Mouse (Mus musculus) small intestine, adult 2 months (tissue): ENCODE data around the gene Zfp442. TPM values are rescaled to one million over a fixed set of nuclear protein-coding genes. Genes with fewer than 3 reads are reported as not detected.
"Not testable (repeated sequence)": the region's sequence is repeated elsewhere in the genome, so short reads cannot be mapped to it uniquely, and the experiment has no call there.

Experiments used
- H3K27ac ChIP-seq: fragments of 200-500 bp; 2 replicates; pipeline ENCODE4 v1.5.1; 2012; ENCODE audit warnings: low read depth, low read length, control low read depth, inconsistent platforms; ENCODE audit not compliant: insufficient read depth
- H3K27me3 ChIP-seq: fragments of 200-500 bp; 2 replicates; pipeline ENCODE4 v1.6.1; 2012; ENCODE audit warnings: mild to moderate bottlenecking, moderate library complexity, low read length, inconsistent platforms; ENCODE audit not compliant: control insufficient read depth, insufficient read depth
- H3K36me3 ChIP-seq: fragments of 200-500 bp; 2 replicates; pipeline ENCODE4 v1.6.1; 2012; ENCODE audit warnings: mild to moderate bottlenecking, low read length, control low read depth, inconsistent platforms; ENCODE audit not compliant: control insufficient read depth, insufficient read depth
- H3K4me1 ChIP-seq: fragments of 200-500 bp; 2 replicates; pipeline ENCODE4 v1.6.1; 2012; ENCODE audit warnings: low read length, inconsistent platforms, mixed read lengths; ENCODE audit not compliant: control insufficient read depth, insufficient read depth, insufficient read length
- H3K4me3 ChIP-seq: fragments of 200-500 bp; 2 replicates; pipeline ENCODE4 v1.5.1; 2012; ENCODE audit warnings: low read depth, mild to moderate bottlenecking, control low read depth, inconsistent platforms, low read length, moderate library complexity
- CTCF ChIP-seq: fragments of 200-500 bp; IDR thresholded peaks from 2 replicates; pipeline ENCODE4 v1.5.1; 2012; ENCODE audit warnings: low read depth, mild to moderate bottlenecking, control low read depth, inconsistent platforms, low read length, moderate library complexity, mixed read lengths; ENCODE audit not compliant: insufficient replicate concordance, insufficient read length; ENCODE audit errors: extremely low read depth
- POLR2A ChIP-seq: fragments of 200-500 bp; IDR thresholded peaks from 2 replicates; pipeline ENCODE4 v1.6.1; 2012; ENCODE audit warnings: low read depth, mild to moderate bottlenecking, control low read depth, inconsistent platforms, low read length, moderate library complexity
- WGBS: fragments of 180-500 bp; shearing (Covaris S2); methylation state at CpG from one replicate; pipeline ENCODE4 v1.1.7; 2018; 5-methylcytosine and 5-hydroxymethylcytosine counted together
- polyA plus RNA-seq: library from polyadenylated mRNA; depleted of rRNA; stranded (reverse); fragments of >200 nt; gene quantifications from 2 replicates; pipeline ENCODE4 v1.2.3, GENCODE M21; 2012; rRNA removed

The Zfp442 gene
- polyA plus RNA-seq: 0.04 and 0.06 TPM in 2 replicates

DNA sequence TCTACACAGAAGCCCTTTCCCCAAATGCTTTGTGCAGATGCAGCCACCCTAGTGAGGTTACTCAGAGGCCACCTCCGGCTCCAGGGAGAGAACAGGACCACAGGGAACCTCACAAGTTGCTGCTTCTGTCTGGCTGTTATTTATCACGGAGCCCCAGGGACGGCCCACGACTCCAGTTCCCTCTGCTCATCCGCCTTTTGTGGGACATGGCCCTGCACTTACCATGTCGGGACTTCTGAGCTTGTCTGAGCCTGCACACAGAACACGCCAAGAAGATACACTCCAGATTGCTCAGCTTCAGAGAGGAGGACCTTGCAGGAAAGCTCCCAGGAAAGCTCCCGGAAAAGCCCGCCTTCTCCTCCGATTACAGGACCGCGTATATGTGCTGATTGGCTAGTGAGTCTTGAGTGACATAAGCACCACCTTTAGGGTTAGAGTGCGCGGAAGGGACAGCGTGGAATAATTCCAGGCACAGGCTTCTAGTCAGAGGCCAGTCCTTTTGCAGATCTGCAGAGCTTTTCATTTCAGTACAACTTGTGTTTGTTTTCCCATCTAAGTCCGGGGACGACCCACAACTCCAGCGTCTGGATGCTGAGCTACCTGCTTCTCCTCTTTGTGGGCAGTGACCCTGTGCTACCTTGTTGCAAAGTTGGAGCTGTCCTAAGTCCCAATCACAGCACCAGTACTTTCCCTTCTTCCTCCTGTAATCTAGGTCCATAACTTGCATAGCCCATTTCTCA lies at the start of gene Zfp442:
Zfp442 (minus strand) TSS at position 307 of the 740 bp plus-strand sequence.
- not testable (repeated sequence) for H3K27me3 ChIP-seq, H3K4me1 ChIP-seq, H3K36me3 ChIP-seq
- Histone ChIP-seq H3K4me3 (peak within 1 kb of the TSS; percentile 81), H3K27ac (peak within 1 kb of the TSS; percentile 47; the same call in 1 of the 2 replicates)
- WGBS: under 1% methylated on average over 18 of the region's 18 CpGs

DNA sequence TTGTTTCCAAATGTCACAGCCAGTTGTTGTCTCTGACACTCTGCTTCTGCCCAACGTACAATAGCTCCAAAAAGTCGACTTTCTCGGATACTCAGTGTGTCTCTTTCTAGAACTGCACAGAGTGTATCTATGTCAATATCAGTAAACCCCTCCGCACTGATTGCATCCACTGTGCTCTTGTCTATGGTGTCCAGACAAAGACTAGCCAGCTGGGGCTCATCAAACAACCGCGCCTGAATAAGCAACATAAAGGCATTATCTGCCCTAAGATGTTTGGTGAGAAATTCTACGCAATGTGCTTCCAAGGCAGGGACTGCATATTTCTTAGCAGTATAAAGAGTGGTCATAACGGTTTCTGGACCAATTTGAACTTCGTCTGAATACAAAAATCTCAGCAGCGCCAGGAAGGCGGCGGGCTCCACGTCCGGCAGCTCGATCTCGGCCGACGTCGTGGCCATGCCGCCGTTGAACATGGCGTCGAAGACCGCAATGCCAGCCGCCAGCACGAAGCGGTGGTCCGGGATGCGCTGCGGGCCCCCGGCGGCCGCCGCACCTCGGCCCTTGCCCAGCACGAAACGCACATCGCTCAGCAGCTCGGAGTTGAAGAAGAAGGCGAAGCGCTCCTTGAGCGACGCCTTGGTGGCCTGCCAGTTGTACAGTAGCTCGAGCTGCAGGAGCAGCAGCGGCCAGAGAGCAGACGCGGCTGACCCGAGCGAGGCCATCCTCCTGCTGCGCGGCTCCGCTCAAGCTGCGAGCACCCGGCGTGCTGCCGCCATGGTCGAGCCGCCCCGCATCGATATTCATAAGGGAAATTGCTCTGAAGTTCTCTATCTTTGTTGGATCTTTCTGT lies 49.1 kb upstream of the Zfp442 start:
- H3K4me3 ChIP-seq, H3K27ac ChIP-seq, H3K36me3 ChIP-seq, H3K27me3 ChIP-seq, H3K4me1 ChIP-seq: not testable (repeated sequence)
- whole genome bisulfite sequencing: 41% methylated on average over 60 of the region's 60 CpGs

DNA sequence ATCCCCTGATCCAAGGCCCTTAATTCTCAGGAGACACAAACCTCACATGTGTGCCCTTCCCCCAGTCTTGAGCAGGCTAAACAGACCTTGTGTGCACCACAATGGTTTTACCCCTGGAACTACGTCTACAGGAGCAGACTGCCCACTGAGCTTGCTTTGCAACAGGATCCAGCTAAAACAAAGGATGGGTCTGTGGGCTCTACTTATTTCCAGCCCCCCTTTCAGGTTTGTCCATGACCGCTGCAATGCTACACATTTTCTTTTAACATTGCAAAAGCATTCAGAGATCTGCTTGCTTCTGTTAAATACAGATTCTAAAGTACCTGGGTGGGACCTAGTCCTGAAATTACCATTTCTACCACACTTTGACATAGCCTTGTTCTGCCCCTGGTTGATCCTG lies 41.7 kb upstream of the Zfp442 start:
- Histone ChIP-seq H3K4me3 (no peak overlapping the region), H3K27ac (no peak overlapping the region), H3K27me3 (no peaks in the 10 kb centered on the region), H3K36me3 (no peaks in the 10 kb centered on the region), H3K4me1 (no peaks in the 10 kb centered on the region)
- 85% methylated on average over 2 of the region's 2 CpGs for WGBS
- TF ChIP-seq POLR2A: no peak
- TF ChIP-seq CTCF: no peak

DNA sequence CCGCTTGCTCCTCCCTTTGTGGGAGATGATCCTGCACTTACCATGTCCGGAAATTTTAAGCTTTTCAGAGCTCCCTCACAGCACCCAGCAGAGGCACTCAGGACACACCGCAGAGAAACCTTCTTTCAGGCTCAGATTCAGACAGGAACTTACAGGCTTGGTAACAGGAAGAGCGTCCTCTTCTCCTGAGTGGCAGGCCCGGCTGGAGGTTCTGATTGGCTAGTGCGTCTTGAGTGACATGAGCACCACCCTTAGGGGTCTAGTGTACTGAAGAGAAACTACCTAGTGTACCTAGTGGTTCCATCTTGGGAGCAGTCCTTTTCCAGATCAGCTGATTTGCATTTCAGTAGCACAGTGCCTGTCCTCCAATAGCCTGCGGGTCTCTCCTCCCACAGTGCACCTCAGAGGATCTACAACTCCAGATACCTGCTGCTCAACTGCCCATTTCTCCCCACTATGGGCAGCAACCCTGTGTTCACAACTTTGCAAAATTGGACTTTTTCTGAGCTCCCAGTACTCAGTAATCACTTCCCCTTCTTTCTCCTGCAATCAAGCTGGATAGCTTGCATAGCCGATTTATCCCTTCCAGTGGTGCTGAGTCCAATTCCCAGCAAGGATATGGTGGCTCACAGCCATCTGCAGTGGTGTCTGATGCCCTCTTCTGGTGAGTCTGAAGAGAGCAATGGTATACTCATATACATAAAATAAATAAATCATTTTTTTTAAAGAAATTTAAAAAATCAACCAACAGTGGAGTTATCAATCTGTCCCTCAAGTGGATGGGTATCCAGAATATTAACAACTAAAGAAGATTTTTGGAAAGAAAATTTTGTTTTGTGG lies 33.9 kb upstream of the Zfp442 start, which contains the start of gene Zfp345:
Zfp345 (minus strand) TSS at position 153 of the 840 bp plus-strand sequence.
- not testable (repeated sequence) for H3K27me3 ChIP-seq, H3K4me3 ChIP-seq, H3K27ac ChIP-seq, H3K4me1 ChIP-seq, H3K36me3 ChIP-seq
- WGBS: 73% methylated on average over 8 of the region's 8 CpGs

DNA sequence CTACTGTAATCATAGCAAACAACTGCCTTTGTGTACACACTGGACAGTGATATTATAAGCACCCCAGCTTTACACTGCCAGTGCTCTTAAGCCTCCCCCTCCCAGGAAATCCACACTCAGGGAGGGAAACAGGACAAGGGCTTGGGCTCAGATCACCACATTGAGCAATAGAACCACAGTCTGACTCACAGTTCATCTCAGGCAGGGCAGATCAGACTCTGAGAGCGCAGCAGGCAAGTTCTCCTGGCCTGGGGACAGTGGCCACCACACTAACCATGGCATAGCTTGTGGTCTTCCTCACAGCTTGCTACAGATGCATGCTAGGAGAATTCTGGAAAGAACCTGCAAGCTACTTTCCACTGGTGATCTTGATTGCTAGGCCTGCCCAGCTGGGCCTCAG lies 12.2 kb downstream of the Zfp442 start:
- not testable (repeated sequence) for H3K4me3 ChIP-seq, H3K4me1 ChIP-seq, H3K27me3 ChIP-seq, H3K36me3 ChIP-seq, H3K27ac ChIP-seq
- 93% methylated on average over 1 of the region's 1 CpGs for WGBS

DNA sequence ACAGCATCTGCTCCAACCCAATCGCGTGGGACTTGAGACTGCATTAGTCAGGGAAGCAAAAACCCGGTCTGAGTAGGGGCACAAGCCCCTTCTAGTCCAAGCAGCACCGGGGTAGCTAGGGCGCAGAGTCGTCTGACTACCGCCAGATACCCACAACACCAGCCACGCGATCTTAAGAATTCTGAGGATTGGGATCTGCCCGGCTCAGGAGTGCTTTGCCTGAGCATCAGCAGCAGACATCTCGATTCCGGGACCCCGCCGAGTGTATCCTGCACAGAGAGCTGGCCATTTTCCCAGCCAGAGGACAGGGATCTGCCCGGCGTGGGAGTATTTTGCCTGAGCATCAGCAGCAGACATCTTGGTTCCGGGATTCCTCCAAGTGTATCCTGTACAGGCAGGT lies 39.1 kb downstream of the Zfp442 start:
- 92% methylated on average over 17 of the region's 17 CpGs for WGBS
- not testable (repeated sequence) for H3K36me3 ChIP-seq, H3K4me3 ChIP-seq, H3K4me1 ChIP-seq, H3K27me3 ChIP-seq, H3K27ac ChIP-seq

DNA sequence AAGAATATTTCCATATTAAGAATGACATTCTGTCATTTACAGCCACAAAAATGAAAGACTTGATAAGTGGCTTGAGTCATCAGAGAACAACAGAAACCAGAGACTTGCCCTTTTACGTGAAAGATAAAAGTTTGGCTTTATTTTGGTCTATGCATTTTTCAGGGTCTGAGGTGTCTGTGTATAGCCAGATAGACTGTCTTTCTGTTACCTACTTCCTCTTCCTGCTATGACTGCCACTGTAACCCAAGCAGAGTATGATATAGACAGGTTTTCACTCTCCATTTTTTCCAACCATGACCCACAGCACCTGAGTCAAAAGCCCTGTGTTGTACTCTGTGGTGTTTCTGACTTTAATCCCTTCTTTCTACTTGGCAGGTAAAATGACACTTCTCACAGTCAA lies 61.1 kb downstream of the Zfp442 start:
- Histone ChIP-seq H3K4me1 (no peaks in the 10 kb centered on the region), H3K36me3 (no peaks in the 10 kb centered on the region), H3K27me3 (no peaks in the 10 kb centered on the region), H3K4me3 (no peak overlapping the region), H3K27ac (no peak overlapping the region)
- TF ChIP-seq POLR2A: no peak
- no peak for TF ChIP-seq CTCF
- 76% methylated on average over 1 of the region's 1 CpGs for WGBS

DNA sequence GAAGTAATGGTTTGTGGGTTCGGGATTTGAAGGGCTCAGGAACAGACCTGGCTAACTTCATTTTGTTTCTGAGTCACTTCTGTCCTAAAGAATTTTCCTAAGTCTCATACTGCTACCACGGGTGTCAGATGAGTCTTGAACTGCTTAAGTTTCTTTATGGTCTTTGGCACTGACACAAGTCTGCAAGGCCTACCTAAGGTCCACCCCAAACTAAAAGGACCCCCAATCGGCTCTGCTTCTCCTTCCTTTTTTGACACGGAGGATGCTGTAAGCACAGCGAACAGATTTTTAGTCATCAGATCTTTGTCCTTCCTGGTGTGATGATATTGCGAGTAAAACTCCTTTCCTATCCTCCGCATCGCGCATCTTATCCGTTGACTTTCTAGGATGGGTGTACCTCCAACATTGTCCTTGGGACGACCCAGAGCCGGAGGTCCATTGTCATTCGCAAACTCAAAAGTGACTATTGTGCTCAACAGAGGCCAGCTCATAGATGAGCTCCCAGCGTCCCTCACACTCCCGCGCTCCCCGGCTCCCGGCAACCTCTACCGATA lies 65.7 kb downstream of the Zfp442 start:
- H3K27me3 ChIP-seq, H3K4me1 ChIP-seq, H3K27ac ChIP-seq, H3K4me3 ChIP-seq, H3K36me3 ChIP-seq: not testable (repeated sequence)
- 95% methylated on average over 19 of the region's 19 CpGs for WGBS
